Mouse (Mus musculus) heart, postnatal 0 days (tissue): ENCODE results near the gene Tmcc1. TPM values are rescaled to one million over a fixed set of nuclear protein-coding genes. Genes with fewer than 3 reads are reported as not detected.
"Not testable (repeated sequence)": the region's sequence is repeated elsewhere in the genome, so short reads cannot be mapped to it uniquely, and the experiment has no call there.

Source experiments
- ATAC-seq: fragments of 200-750 bp; cut with Nextera tagmentation; 2 replicates; pipeline ENCODE4 v1.8.0; 2017; ENCODE audit warnings: low read depth, moderate number of reproducible peaks, moderate library complexity; ENCODE audit not compliant: insufficient read depth
- DNase-seq: peaks from one replicate; pipeline ENCODE4 v3.0.0-alpha.2; 2016; ENCODE audit warnings: low spot score
- H3K27ac ChIP-seq: fragments of 300-500 bp; sonication (generic); 2 replicates; pipeline ENCODE4 v1.5.1; 2014; ENCODE audit warnings: low read depth, mild to moderate bottlenecking
- H3K27me3 ChIP-seq: fragments of 300-500 bp; sonication (generic); 2 replicates; pipeline ENCODE4 v1.6.1; 2014; ENCODE audit warnings: low read length, mixed read lengths; ENCODE audit not compliant: control insufficient read depth, insufficient read depth
- H3K36me3 ChIP-seq: fragments of 300-500 bp; sonication (generic); replicated peaks from 2 replicates; pipeline ENCODE4 v1.6.1; 2014; ENCODE audit warnings: low read length, mixed read lengths; ENCODE audit not compliant: control insufficient read depth, insufficient read depth
- H3K4me1 ChIP-seq: fragments of 300-500 bp; sonication (generic); 2 replicates; pipeline ENCODE4 v1.6.1; 2014; ENCODE audit warnings: antibody characterized with exemption; ENCODE audit not compliant: control insufficient read depth, insufficient read depth
- H3K4me2 ChIP-seq: fragments of 300-500 bp; sonication (generic); 2 replicates; pipeline ENCODE4 v1.6.1; 2014; ENCODE audit warnings: low read depth, mild to moderate bottlenecking, low read length, moderate library complexity
- H3K4me3 ChIP-seq: fragments of 300-500 bp; sonication (generic); 2 replicates; pipeline ENCODE4 v1.5.1; 2014; ENCODE audit warnings: low read depth, low read length
- H3K9ac ChIP-seq: fragments of 300-500 bp; sonication (generic); replicated peaks from 2 replicates; pipeline ENCODE4 v1.6.1; 2014; ENCODE audit warnings: low read depth, low read length, mixed read lengths
- H3K9me3 ChIP-seq: fragments of 300-500 bp; sonication (generic); replicated peaks from 2 replicates; pipeline ENCODE4 v1.6.1; 2016; ENCODE audit warnings: low read length; ENCODE audit not compliant: control insufficient read depth
- CTCF ChIP-seq: IDR thresholded peaks from 2 replicates; pipeline ENCODE4 v1.5.1; 2016; ENCODE audit warnings: antibody characterized with exemption, control low read depth, low read depth
- EP300 ChIP-seq: IDR thresholded peaks from 2 replicates; pipeline ENCODE4 v1.6.1; 2016; ENCODE audit warnings: antibody characterized with exemption, low read depth
- WGBS: fragments of 180-500 bp; shearing (Covaris S2); extraction: QIAGEN DNeasy Blood & Tissue Kit; methylation state at CpG from one replicate; pipeline ENCODE4 v1.1.7; 2014; 5-methylcytosine and 5-hydroxymethylcytosine counted together
- polyA plus RNA-seq: library from polyadenylated mRNA; unstranded; fragments of >200 nt; fragmentation: Nextera tagmentation; extraction: Ambion mirVana; gene quantifications from 2 replicates; pipeline ENCODE4 v1.2.1, GENCODE M21; 2015
- total RNA-seq: library from RNA; depleted of rRNA; stranded (reverse); fragments of >200 nt; gene quantifications from 2 replicates; pipeline ENCODE4 v1.2.3, GENCODE M21; 2014; ENCODE audit warnings: low replicate concordance

Tmcc1 gene
- total and polyA plus RNA-seq, 2 experiments from 2014 or later = 6.9 to 21.1 TPM

- peaks cover 39% of the 10 kb centered on the region for H3K4me1 ChIP-seq
- H3K27ac ChIP-seq = peak overlapping the region; percentile 97
- H3K9ac ChIP-seq = no peak overlapping the region
- peak; percentile 38; the same call in 1 of the 2 replicates for ATAC-seq
- DNase-seq = peak; percentile 50
- WGBS = 41% methylated on average over 4 of the region's 4 CpGs
- no peaks in the 10 kb centered on the region for H3K27me3 ChIP-seq
- no peak for TF ChIP-seq CTCF
- no peak for TF ChIP-seq EP300
- no peaks in the 10 kb centered on the region for H3K9me3 ChIP-seq
- H3K4me3 ChIP-seq = no peak overlapping the region
- H3K4me2 ChIP-seq = no peak overlapping the region
- no peaks in the 10 kb centered on the region for H3K36me3 ChIP-seq
These were observed 119.7 kb downstream of the Tmcc1 start for GRCm38 (mm10) chr6:116073610-116074009.

GRCm38 (mm10) chr6:116072746-116073261, 120.5 kb downstream of the Tmcc1 start:
- TF ChIP-seq CTCF (no peak), EP300 (0 out of 2 replicates have a peak, but pooled peaks have one; percentile 1)
- H3K9ac ChIP-seq = peak overlapping the region; percentile 50
- H3K9me3 ChIP-seq = no peaks in the 10 kb centered on the region
- H3K27ac ChIP-seq = peak overlapping the region; percentile 97
- WGBS = 3% methylated on average over 8 of the region's 8 CpGs
- peak overlapping the region; percentile 63 for H3K4me2 ChIP-seq
- H3K4me3 ChIP-seq = peak overlapping the region; percentile 44
- H3K36me3 ChIP-seq = no peaks in the 10 kb centered on the region
- peak; percentile 91 for DNase-seq
- no peaks in the 10 kb centered on the region for H3K27me3 ChIP-seq
- peak; percentile 88 for ATAC-seq
- H3K4me1 ChIP-seq = peaks cover 39% of the 10 kb centered on the region

GRCm38 (mm10) chr6:116072221-116072745, 121.0 kb downstream of the Tmcc1 start:
- DNase-seq = no peak
- Histone ChIP-seq H3K9ac (peak overlapping the region; percentile 50), H3K4me2 (peak overlapping the region; percentile 63), H3K27me3 (no peaks in the 10 kb centered on the region), H3K4me1 (peaks cover 39% of the 10 kb centered on the region), H3K4me3 (peak overlapping the region; percentile 44), H3K9me3 (no peaks in the 10 kb centered on the region), H3K27ac (peak overlapping the region; percentile 97), H3K36me3 (no peaks in the 10 kb centered on the region)
- no peak for TF ChIP-seq CTCF
- no peak; the same call in 1 of the 2 replicates for TF ChIP-seq EP300
- 16% methylated on average over 6 of the region's 6 CpGs for WGBS
- ATAC-seq = peak; percentile 15; the same call in 1 of the 2 replicates

GRCm38 (mm10) chr6:116071781-116072180, 121.5 kb downstream of the Tmcc1 start:
- H3K4me3 ChIP-seq = peak overlapping the region; percentile 44; the same call in 1 of the 2 replicates
- 55% methylated on average over 2 of the region's 2 CpGs for WGBS
- H3K4me1 ChIP-seq = peaks cover 39% of the 10 kb centered on the region

GRCm38 (mm10) chr6:116070558-116070957, 122.7 kb downstream of the Tmcc1 start:
- no peak overlapping the region for H3K4me3 ChIP-seq
- no peaks in the 10 kb centered on the region for H3K9me3 ChIP-seq
- H3K27me3 ChIP-seq = no peaks in the 10 kb centered on the region
- no peak overlapping the region for H3K4me2 ChIP-seq
- no peak for ATAC-seq
- H3K27ac ChIP-seq = no peak overlapping the region; the same call in 1 of the 2 replicates
- 87% methylated on average over 3 of the region's 3 CpGs for WGBS
- TF ChIP-seq EP300 (no peak), CTCF (no peak)
- H3K9ac ChIP-seq = no peak overlapping the region
- H3K4me1 ChIP-seq = peaks cover 36% of the 10 kb centered on the region
- DNase-seq = no peak
- no peaks in the 10 kb centered on the region for H3K36me3 ChIP-seq

More at GRCm38 (mm10) chr6:116071781-116072180, 121.5 kb downstream of the Tmcc1 start:
- peak overlapping the region; percentile 63 for H3K4me2 ChIP-seq
- H3K9ac ChIP-seq = peak overlapping the region; percentile 50
- TF ChIP-seq EP300 (no peak), CTCF (no peak)
- H3K36me3 ChIP-seq = no peaks in the 10 kb centered on the region
- ATAC-seq (no peak), DNase-seq (no peak)
- peak overlapping the region; percentile 97 for H3K27ac ChIP-seq
- no peaks in the 10 kb centered on the region for H3K27me3 ChIP-seq
- no peaks in the 10 kb centered on the region for H3K9me3 ChIP-seq

- Histone ChIP-seq H3K4me2 (no peak overlapping the region), H3K4me1 (peaks cover 11% of the 10 kb centered on the region; the same call in 1 of the 2 replicates), H3K27me3 (no peaks in the 10 kb centered on the region), H3K9me3 (no peaks in the 10 kb centered on the region), H3K9ac (no peak overlapping the region), H3K27ac (no peak overlapping the region), H3K36me3 (no peaks in the 10 kb centered on the region), H3K4me3 (no peak overlapping the region)
- TF ChIP-seq EP300 (no peak), CTCF (no peak)
- ATAC-seq (no peak), DNase-seq (no peak)
- WGBS = 94% methylated on average over 1 of the region's 1 CpGs
These were observed 129.8 kb downstream of the Tmcc1 start for GRCm38 (mm10) chr6:116063516-116063915.

- not testable (repeated sequence) for H3K4me2 ChIP-seq, H3K27me3 ChIP-seq, H3K36me3 ChIP-seq, H3K4me3 ChIP-seq, H3K9ac ChIP-seq, DNase-seq, H3K9me3 ChIP-seq, H3K27ac ChIP-seq, ATAC-seq
- H3K4me1 ChIP-seq = peaks cover 22% of the 10 kb centered on the region
These were observed 133.7 kb downstream of the Tmcc1 start for GRCm38 (mm10) chr6:116059542-116059941.
